In the genomic region with DNA sequence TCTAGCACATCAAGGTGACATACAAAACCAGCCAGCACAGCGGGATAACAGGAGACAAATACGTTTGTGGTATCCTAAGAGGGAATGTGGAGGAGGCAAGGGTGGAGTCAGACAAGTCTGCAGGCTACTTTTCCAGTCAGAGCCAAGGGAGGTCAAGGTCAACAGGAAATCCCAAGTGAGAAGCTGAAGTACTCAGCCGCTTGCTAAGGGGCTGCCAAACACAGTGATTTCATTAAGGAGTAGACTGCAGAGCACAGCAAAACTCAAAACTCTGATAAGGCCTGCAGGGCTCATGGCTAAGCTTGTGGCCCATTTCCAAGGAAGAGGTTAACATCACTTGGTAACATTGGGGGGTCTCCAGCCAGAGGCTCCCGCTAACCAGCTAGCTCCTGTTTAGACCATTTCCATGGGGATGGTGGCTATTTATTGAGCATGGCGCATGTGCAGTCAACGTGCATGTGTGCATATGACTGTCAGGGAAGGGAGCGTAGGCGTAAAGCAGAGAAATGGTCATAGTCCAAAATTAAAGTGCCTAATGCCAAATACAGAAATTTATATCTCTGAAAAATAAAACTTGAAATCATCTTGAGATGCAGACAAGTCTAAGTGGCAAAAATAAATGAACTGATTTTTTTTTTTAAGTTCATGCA, we compare ENCODE assay signal across 9 mouse cellular contexts.
DNase-seq lines count a peak whose midpoint lies in the region; ATAC-seq lines count a peak whose summit lies in the region.
"Had no signal": no experiment of that assay in that cellular context is flagged by ENCODE, and none has a peak within 500 bp of the region (broad histone marks: within the 10 kb centered on the region; RNA-seq: fewer than 3 reads in every experiment).

No protein-coding gene starts in this region.

- H3K4me1 ChIP-seq in heart, embryonic 11.5 days (ENCODE audit: control insufficient read depth, insufficient read depth, low read length): peaks cover 11% of the 10 kb centered on the region; the same call in 1 of the 2 replicates
- H3K4me1 ChIP-seq in heart, embryonic 13.5 days: peaks cover 38% of the 10 kb centered on the region
- H3K4me1 ChIP-seq in lung, embryonic 16.5 days (replicated peaks; ENCODE audit: control insufficient read depth, insufficient read depth, low read length): peaks cover 2% of the 10 kb centered on the region
- H3K4me1 ChIP-seq in liver, embryonic 12.5 days: no peaks in the 10 kb centered on the region

- H3K27me3 ChIP-seq in heart, embryonic 11.5 days (ENCODE audit: control insufficient read depth, insufficient read depth, low read length): no peaks in the 10 kb centered on the region
- no peaks in the 10 kb centered on the region for H3K27me3 ChIP-seq in heart, embryonic 13.5 days (replicated peaks)
- no peaks in the 10 kb centered on the region for H3K27me3 ChIP-seq in lung, embryonic 16.5 days (ENCODE audit: control insufficient read depth, insufficient read depth, low read depth, low read length)
- H3K27me3 ChIP-seq in liver, embryonic 12.5 days (replicated peaks): no peaks in the 10 kb centered on the region

- no peaks in the 10 kb centered on the region for H3K9me3 ChIP-seq in heart, embryonic 11.5 days (replicated peaks; ENCODE audit: control insufficient read depth, low read length)
- H3K9me3 ChIP-seq in heart, embryonic 13.5 days: no peaks in the 10 kb centered on the region
- H3K9me3 ChIP-seq in lung, embryonic 16.5 days (ENCODE audit: control insufficient read depth, low read length): no peaks in the 10 kb centered on the region
- no peaks in the 10 kb centered on the region for H3K9me3 ChIP-seq in liver, embryonic 12.5 days (replicated peaks)

- DNase-seq in heart, adult 18-20 months: peak; percentile 75 to 88
- peak; percentile 67 for DNase-seq in NIH3T3 (ENCODE audit: low read depth)
- no peak for DNase-seq in retina, embryonic 14.5 days (ENCODE audit: low spot score)
- DNase-seq in Muller cell, postnatal 12 days (ENCODE audit: inconsistent ontology term): no peak

- no peak overlapping the region for H3K27ac ChIP-seq in heart, embryonic 11.5 days (ENCODE audit: low read depth, low read length)
- H3K27ac ChIP-seq in heart, embryonic 13.5 days (replicated peaks): peak overlapping the region; percentile 62
- H3K27ac ChIP-seq in lung, embryonic 16.5 days (ENCODE audit: low read length): no peak overlapping the region
- no peak overlapping the region for H3K27ac ChIP-seq in liver, embryonic 12.5 days

- no peaks in the 10 kb centered on the region for H3K36me3 ChIP-seq in heart, embryonic 11.5 days (ENCODE audit: control insufficient read depth, insufficient read depth, low read length)
- H3K36me3 ChIP-seq in heart, embryonic 13.5 days: no peaks in the 10 kb centered on the region
- no peaks in the 10 kb centered on the region for H3K36me3 ChIP-seq in lung, embryonic 16.5 days (ENCODE audit: control insufficient read depth, insufficient read depth, low read length)
- no peaks in the 10 kb centered on the region for H3K36me3 ChIP-seq in liver, embryonic 12.5 days

- H3K4me2 ChIP-seq in heart, embryonic 11.5 days: no peak overlapping the region
- no peak overlapping the region for H3K4me2 ChIP-seq in heart, embryonic 13.5 days
- H3K4me2 ChIP-seq in lung, embryonic 16.5 days (ENCODE audit: low read depth, low read length): no peak overlapping the region
- H3K4me2 ChIP-seq in liver, embryonic 12.5 days: no peak overlapping the region

- ATAC-seq in heart, embryonic 11.5 days (replicated peaks; ENCODE audit: insufficient number of reproducible peaks, low FRiP score, low TSS enrichment): no peak
- no peak for ATAC-seq in heart, embryonic 13.5 days (ENCODE audit: extremely low read depth, insufficient number of reproducible peaks, low FRiP score, low TSS enrichment)
- peak; percentile 81 for ATAC-seq in lung, embryonic 16.5 days (ENCODE audit: low read depth)
- no peak for ATAC-seq in liver, embryonic 12.5 days

- WGBS in heart, embryonic 11.5 days (ENCODE audit: insufficient replicate concordance): 70% methylated on average over 8 of the region's 8 CpGs
- WGBS in heart, embryonic 13.5 days: 60% methylated on average over 8 of the region's 8 CpGs
- 56% methylated on average over 8 of the region's 8 CpGs for WGBS in lung, embryonic 16.5 days
- WGBS in liver, embryonic 12.5 days (ENCODE audit: insufficient replicate concordance): 69% methylated on average over 8 of the region's 8 CpGs

- no peak overlapping the region for H3K9ac ChIP-seq in heart, embryonic 11.5 days (ENCODE audit: low read depth, low read length)
- H3K9ac ChIP-seq in heart, embryonic 13.5 days: no peak overlapping the region
- H3K9ac ChIP-seq in lung, embryonic 16.5 days (ENCODE audit: low read length): no peak overlapping the region
- H3K9ac ChIP-seq in liver, embryonic 12.5 days: no peak overlapping the region

- H3K4me3 ChIP-seq in heart, embryonic 11.5 days (ENCODE audit: low read depth, low read length): no peak overlapping the region
- H3K4me3 ChIP-seq in heart, embryonic 13.5 days: no peak overlapping the region
- no peak overlapping the region for H3K4me3 ChIP-seq in lung, embryonic 16.5 days (ENCODE audit: low read length)
- H3K4me3 ChIP-seq in liver, embryonic 12.5 days: no peak overlapping the region
- H3K4me3 ChIP-seq: myocyte had no signal

Comparison
In these comparisons a context has a peak if more than half of its experiments do, and no peak if none do; other contexts are left out.
1. DNase-seq: peak in heart, adult 18-20 months (2 of 2) and NIH3T3 (single experiment); none in retina, embryonic 14.5 days (single experiment) and Muller cell, postnatal 12 days (single experiment).